Mouse (Mus musculus) liver, postnatal 0 days (tissue): Measurements from ENCODE around the gene 4930470P17Rik. TPM values are rescaled to one million over a fixed set of nuclear protein-coding genes. Genes with fewer than 3 reads are reported as not detected.
"Not testable (repeated sequence)": the region's sequence is repeated elsewhere in the genome, so short reads cannot be mapped to it uniquely, and the experiment has no call there.

Experiments
- ATAC-seq: fragments of 200-750 bp; cut with Nextera tagmentation; 2 replicates; pipeline ENCODE4 v1.8.0; 2017; ENCODE audit warnings: mild to moderate bottlenecking, moderate library complexity
- DNase-seq: peaks from one replicate; pipeline ENCODE4 v3.0.0-alpha.2; 2016
- H3K27ac ChIP-seq: fragments of 300-500 bp; sonication (generic); 2 replicates; pipeline ENCODE4 v1.5.1; 2014; ENCODE audit warnings: antibody characterized with exemption, moderate library complexity, mild to moderate bottlenecking, low read depth
- H3K27me3 ChIP-seq: fragments of 300-500 bp; sonication (generic); 2 replicates; pipeline ENCODE4 v1.6.1; 2014; ENCODE audit warnings: low read length, control low read depth, mixed read lengths; ENCODE audit not compliant: insufficient read depth
- H3K36me3 ChIP-seq: fragments of 300-500 bp; sonication (generic); replicated peaks from 2 replicates; pipeline ENCODE4 v1.6.1; 2014; ENCODE audit warnings: mild to moderate bottlenecking, control low read depth, low read length, moderate library complexity, mixed read lengths; ENCODE audit not compliant: insufficient read depth
- H3K4me1 ChIP-seq: fragments of 300-500 bp; sonication (generic); 2 replicates; pipeline ENCODE4 v1.6.1; 2014; ENCODE audit warnings: antibody characterized with exemption, mild to moderate bottlenecking, control low read depth; ENCODE audit not compliant: insufficient read depth
- H3K4me2 ChIP-seq: fragments of 300-500 bp; sonication (generic); 2 replicates; pipeline ENCODE4 v1.6.1; 2014; ENCODE audit warnings: low read depth, mild to moderate bottlenecking, low read length, moderate library complexity, mixed read lengths
- H3K4me3 ChIP-seq: fragments of 300-500 bp; sonication (generic); 2 replicates; pipeline ENCODE4 v1.5.1; 2014; ENCODE audit warnings: low read depth, low read length
- H3K9ac ChIP-seq: fragments of 300-500 bp; sonication (generic); replicated peaks from 2 replicates; pipeline ENCODE4 v1.6.1; 2014; ENCODE audit warnings: mild to moderate bottlenecking, moderate library complexity
- H3K9me3 ChIP-seq: fragments of 300-500 bp; sonication (generic); 2 replicates; pipeline ENCODE4 v1.6.1; 2016; ENCODE audit warnings: mild to moderate bottlenecking, control low read depth, low read length, mixed read lengths
- CTCF ChIP-seq: sonication (generic); IDR thresholded peaks from 2 replicates; pipeline ENCODE4 v1.5.1; 2016; ENCODE audit warnings: antibody characterized with exemption, low read depth
- EP300 ChIP-seq: IDR thresholded peaks from 2 replicates; pipeline ENCODE4 v1.6.1; 2016; ENCODE audit warnings: antibody characterized with exemption, low read depth, mild to moderate bottlenecking
- WGBS: fragments of 180-500 bp; shearing (Covaris S2); extraction: QIAGEN DNeasy Blood & Tissue Kit; methylation state at CpG from one replicate; pipeline ENCODE4 v1.1.7; 2014; ENCODE audit not compliant: insufficient replicate concordance; 5-methylcytosine and 5-hydroxymethylcytosine counted together
- polyA plus RNA-seq: library from polyadenylated mRNA; unstranded; fragments of >200 nt; fragmentation: Nextera tagmentation; extraction: Ambion mirVana; gene quantifications from 2 replicates; pipeline ENCODE4 v1.2.1, GENCODE M21; 2015

4930470P17Rik gene
- polyA plus RNA-seq, 1 experiment from 2014 or later, result not detected

DNA sequence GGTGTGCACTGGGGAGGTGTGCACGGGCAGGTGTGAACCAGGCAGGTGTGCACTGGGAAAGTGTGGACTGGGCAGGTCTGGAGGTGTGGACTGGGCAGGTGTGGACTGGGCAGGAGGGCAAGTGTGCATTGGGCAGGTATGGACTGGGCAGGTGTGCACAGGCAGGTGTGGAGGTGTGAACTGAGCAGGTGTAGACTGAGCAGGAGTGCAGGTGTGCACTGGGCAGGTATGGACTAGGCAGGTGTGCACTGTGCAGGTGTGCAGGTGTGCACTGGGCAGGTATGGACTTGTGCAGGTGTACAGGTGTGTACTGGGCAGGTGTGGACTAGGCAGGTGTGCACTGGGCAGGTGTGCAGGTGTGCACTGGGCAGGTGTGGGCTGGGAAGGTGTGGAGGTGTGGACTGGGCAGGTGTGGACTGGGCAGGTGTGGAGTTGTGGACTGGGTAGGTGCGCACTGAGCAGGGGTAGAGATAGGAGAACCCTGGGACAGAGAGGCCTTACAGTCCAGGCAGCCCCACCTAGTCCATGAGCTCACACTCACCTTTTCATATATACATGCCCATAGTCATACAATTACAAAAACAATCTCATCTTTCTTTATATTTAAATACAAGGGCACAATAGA, 31.3 kb upstream of the 4930470P17Rik start:
- no peak overlapping the region for H3K4me3 ChIP-seq
- no peaks in the 10 kb centered on the region for H3K9me3 ChIP-seq
- no peaks in the 10 kb centered on the region for H3K4me1 ChIP-seq
- H3K4me2 ChIP-seq, result no peak overlapping the region
- no peak for ATAC-seq
- WGBS, result 95% methylated on average over 2 of the region's 2 CpGs
- no peak for DNase-seq
- no peaks in the 10 kb centered on the region for H3K36me3 ChIP-seq
- TF ChIP-seq EP300 (no peak), CTCF (no peak)
- H3K27ac ChIP-seq, result no peak overlapping the region
- H3K27me3 ChIP-seq, result no peaks in the 10 kb centered on the region
- no peak overlapping the region for H3K9ac ChIP-seq

GRCm38 (mm10) chr2:170632386-170632785, 30.6 kb upstream of the 4930470P17Rik start:
- no peak for DNase-seq
- TF ChIP-seq EP300, result no peak
- no peak for TF ChIP-seq CTCF
- H3K27me3 ChIP-seq, result no peaks in the 10 kb centered on the region
- H3K4me2 ChIP-seq, result no peak overlapping the region
- no peak overlapping the region for H3K27ac ChIP-seq
- no peak for ATAC-seq
- H3K9me3 ChIP-seq, result no peaks in the 10 kb centered on the region
- H3K9ac ChIP-seq, result no peak overlapping the region
- no peaks in the 10 kb centered on the region for H3K36me3 ChIP-seq
- H3K4me3 ChIP-seq, result no peak overlapping the region
- H3K4me1 ChIP-seq, result no peaks in the 10 kb centered on the region

GRCm38 (mm10) chr2:170631375-170631774, 29.6 kb upstream of the 4930470P17Rik start:
- ATAC-seq (no peak), DNase-seq (no peak)
- H3K27ac ChIP-seq, result no peak overlapping the region
- H3K36me3 ChIP-seq, result no peaks in the 10 kb centered on the region
- H3K9me3 ChIP-seq, result no peaks in the 10 kb centered on the region
- peak; percentile 25; the same call in 1 of the 2 replicates for TF ChIP-seq CTCF
- no peak for TF ChIP-seq EP300
- WGBS, result 90% methylated on average over 1 of the region's 1 CpGs
- H3K4me2 ChIP-seq, result no peak overlapping the region
- no peaks in the 10 kb centered on the region for H3K4me1 ChIP-seq
- H3K4me3 ChIP-seq, result no peak overlapping the region
- H3K9ac ChIP-seq, result no peak overlapping the region
- no peaks in the 10 kb centered on the region for H3K27me3 ChIP-seq

GRCm38 (mm10) chr2:170630553-170630952, 28.7 kb upstream of the 4930470P17Rik start:
- TF ChIP-seq CTCF (no peak), EP300 (no peak)
- no peak for ATAC-seq
- Histone ChIP-seq H3K27ac (no peak overlapping the region), H3K9ac (no peak overlapping the region), H3K9me3 (no peaks in the 10 kb centered on the region), H3K4me2 (no peak overlapping the region), H3K4me3 (no peak overlapping the region), H3K36me3 (no peaks in the 10 kb centered on the region), H3K27me3 (no peaks in the 10 kb centered on the region), H3K4me1 (no peaks in the 10 kb centered on the region)
- 82% methylated on average over 11 of the region's 11 CpGs for WGBS
- DNase-seq, result no peak

GRCm38 (mm10) chr2:170627991-170628390, 26.2 kb upstream of the 4930470P17Rik start:
- not testable (repeated sequence) for ATAC-seq, H3K9ac ChIP-seq, H3K4me3 ChIP-seq, H3K9me3 ChIP-seq, H3K27me3 ChIP-seq, H3K27ac ChIP-seq, H3K4me1 ChIP-seq, H3K4me2 ChIP-seq, H3K36me3 ChIP-seq, DNase-seq
- 84% methylated on average over 11 of the region's 11 CpGs for WGBS

DNA sequence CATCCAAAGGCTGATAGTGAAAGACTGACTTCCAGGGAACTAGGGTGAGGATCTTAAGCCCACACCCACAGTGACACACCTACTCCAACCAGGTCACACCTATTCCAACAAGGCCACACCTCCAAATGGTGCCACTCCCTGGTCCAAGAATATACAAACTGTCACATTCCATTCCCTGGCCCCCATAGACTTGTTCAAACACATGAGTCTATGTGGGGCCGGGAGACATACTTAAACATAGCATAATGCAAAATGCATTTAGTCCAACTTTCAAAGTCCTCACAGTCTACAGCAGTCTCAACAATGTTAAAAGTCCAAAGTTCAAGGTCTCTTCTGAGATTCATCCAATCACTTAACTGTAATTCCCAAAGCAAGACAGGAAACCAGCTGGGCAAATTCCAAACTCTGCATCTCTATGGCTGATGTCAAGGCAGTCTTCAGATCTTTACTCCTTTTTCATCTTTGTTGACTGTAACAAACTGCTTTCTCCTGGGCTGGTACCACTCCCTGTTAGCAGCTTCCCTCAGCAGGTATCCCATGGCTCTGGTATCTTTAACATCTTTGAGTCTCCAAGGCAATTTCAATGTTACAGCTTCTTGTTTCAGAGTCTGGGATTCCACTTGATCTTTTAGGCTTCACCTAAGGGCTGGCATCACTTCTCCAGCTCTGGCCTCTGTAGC, 22.5 kb upstream of the 4930470P17Rik start:
- not testable (repeated sequence) for ATAC-seq, H3K36me3 ChIP-seq, H3K9ac ChIP-seq, H3K4me2 ChIP-seq, H3K27ac ChIP-seq, H3K4me1 ChIP-seq, H3K4me3 ChIP-seq, H3K27me3 ChIP-seq, H3K9me3 ChIP-seq, DNase-seq
- WGBS, result 71% methylated on average over 1 of the region's 1 CpGs

- no peaks in the 10 kb centered on the region for H3K9me3 ChIP-seq
- ATAC-seq (no peak), DNase-seq (no peak)
- 80% methylated on average over 13 of the region's 13 CpGs for WGBS
- no peak overlapping the region for H3K4me2 ChIP-seq
- TF ChIP-seq EP300 (no peak), CTCF (no peak)
- H3K27ac ChIP-seq, result no peak overlapping the region
- no peaks in the 10 kb centered on the region for H3K27me3 ChIP-seq
- no peak overlapping the region for H3K4me3 ChIP-seq
- no peak overlapping the region for H3K9ac ChIP-seq
- H3K4me1 ChIP-seq, result no peaks in the 10 kb centered on the region
- no peaks in the 10 kb centered on the region for H3K36me3 ChIP-seq
Observed at GRCm38 (mm10) chr2:170622985-170623384, 21.2 kb upstream of the 4930470P17Rik start.
